Mouse (Mus musculus) lung, postnatal 25 days (tissue): Measurements from ENCODE around the gene Gtf2i.

ENCODE experiments used
- DNase-seq: peaks from one replicate; pipeline ENCODE4 v3.0.0; 2022; ENCODE audit warnings: low spot score

Gtf2i gene

DNA sequence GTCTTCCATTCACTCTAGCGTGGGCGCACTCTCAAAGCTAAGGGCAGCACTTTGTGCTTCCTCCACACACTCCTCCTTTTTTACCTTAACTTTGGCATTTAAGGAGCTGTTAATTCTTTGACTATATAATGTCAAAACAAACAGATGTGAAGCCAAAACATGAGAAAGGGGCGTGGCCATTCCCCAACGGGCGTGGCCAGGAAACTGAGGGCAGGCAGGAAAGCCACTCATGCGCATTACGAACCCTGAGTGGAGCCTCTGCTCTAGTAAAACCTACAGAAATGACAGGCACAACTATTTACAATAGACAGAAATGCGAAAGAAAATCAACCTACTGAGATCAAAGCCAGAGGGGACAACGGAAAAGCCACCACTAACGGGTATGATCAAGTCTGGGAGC, 39.0 kb downstream of the Gtf2i start:
- no peak for DNase-seq

DNA sequence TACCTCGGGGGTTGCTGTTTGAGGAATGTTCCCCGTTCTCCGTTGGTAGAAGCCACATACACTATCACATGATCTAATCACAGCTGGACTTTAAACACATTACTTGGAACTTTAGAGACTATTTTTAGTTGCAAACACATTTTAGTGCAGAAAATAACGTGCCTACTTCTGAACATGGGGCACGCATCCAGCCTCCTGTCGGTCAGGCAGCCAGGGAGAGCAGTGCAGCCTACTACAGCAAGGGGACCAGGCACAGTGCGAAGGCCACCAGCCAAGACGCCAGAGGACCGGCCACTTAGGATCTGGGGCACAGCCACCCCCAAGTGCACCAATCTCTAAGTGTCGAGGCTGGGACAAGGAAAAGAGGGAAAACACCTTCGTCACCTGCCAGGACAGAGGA, 39.5 kb downstream of the Gtf2i start:
- DNase-seq = no peak

DNA sequence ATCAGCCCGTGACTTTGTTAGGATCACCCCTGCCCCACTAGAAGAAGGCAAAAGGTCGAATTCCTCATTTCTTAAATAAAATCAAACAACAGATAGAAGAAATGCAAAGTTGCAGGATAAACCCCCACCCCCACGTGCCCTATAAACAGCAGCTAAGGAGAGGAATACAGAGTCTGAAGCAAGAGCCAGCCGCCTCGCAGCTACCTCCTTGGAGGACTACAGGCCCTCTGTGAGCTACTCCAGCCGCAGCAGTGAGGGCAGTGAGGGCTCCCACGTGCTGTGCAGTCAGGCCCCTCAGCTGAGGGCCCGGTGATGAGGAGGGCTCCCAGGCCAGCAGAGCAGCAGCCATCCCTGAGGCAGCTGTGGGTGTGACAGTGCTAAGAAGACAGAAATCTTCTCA, 40.8 kb downstream of the Gtf2i start:
- DNase-seq = no peak

DNA sequence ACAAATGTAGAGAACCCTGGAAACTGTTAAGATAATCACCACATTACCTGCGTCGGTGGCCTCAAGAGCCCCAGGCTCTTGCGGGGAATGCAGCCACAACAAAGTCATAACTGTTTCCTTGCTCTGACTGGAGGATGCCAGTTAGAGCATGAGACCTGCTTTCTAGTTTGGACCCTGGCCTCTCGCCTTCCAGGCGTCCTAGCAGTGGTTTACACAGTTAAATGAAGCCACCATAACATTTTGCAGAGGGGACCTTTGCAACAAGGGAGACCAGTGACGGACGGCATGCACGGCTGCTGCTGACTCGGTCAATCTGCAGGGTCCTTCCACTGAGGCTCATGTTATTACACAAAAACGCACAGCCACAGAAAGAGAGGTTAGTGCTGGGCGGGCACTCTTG, 41.8 kb downstream of the Gtf2i start:
- no peak for DNase-seq

DNA sequence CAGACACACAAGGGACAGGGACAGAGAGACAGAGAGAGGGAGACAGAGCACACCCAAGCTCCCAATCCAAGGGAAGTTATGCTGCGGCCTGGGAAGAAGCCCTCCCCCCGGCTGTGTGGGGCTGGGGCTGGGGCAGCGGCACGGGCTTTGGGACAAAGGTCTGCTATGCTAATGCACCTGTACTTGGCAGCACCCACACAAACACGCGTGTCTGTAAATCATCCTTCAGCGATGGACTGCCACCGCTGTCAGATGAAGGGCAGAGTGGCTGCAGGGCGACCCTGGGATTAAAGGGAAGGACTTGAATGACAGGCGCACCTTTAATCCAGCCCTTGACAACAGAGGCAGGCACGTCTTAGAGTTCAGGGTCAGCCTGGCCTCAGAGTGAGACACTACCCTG, 43.1 kb downstream of the Gtf2i start:
- no peak for DNase-seq

DNA sequence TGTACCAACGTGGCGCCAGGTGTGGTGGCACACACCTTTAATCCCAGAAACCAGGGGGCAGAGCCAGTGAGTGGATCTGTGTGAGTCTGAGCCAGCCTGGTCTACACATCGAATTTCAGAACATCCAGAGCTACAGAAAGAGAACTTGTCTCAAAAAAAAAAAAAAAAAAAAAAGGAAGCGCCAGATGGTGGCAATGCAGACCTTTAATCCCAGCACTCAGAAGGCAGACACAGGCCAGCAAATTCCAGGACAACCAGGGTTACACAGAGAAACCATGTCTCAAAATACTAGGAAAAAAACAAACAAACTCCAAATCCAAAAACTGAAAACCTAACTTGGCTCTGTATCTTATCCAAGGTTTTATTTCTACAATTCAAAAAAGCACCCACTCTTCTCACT, 44.0 kb downstream of the Gtf2i start:
- DNase-seq = no peak

DNA sequence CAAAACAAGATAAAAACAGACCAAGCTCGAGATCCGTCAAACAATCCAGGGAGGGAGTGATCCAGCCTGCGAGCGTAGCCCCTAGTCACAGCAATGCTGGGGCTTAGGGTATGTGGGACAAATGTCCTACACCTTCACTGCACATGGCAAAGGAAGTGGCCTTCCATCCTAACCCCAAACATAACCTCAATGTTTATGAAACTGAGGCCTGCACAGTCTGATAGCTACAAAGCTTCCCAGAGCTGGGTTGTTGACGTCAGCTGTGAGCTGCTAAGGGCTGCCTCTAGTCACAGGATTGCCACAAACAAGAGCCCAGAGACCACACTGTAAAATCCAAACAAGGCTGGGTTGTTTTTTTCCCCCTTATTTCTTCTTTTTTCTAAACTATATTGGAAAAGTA, 44.8 kb downstream of the Gtf2i start:
- peak; percentile 34 for DNase-seq

DNA sequence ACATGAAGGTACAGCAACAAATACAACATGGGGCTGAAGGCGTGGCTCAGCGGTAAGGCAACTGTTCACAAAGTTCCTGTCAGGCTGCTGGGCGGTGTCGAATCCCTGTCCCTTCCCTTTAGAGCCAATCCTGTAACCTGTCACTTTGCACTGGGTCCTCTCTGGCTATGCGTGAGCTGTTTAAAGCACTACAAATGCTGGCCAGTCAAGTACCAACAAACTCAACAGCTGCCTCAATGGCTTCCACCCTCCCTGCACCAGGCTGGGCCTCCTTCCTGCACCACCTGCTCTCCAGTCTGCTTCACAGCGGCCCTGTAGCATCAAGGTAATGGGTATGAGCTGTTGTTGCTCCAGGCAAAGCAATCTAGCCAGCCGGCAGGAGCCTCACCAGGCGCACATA, 45.8 kb downstream of the Gtf2i start:
- DNase-seq = no peak

DNA sequence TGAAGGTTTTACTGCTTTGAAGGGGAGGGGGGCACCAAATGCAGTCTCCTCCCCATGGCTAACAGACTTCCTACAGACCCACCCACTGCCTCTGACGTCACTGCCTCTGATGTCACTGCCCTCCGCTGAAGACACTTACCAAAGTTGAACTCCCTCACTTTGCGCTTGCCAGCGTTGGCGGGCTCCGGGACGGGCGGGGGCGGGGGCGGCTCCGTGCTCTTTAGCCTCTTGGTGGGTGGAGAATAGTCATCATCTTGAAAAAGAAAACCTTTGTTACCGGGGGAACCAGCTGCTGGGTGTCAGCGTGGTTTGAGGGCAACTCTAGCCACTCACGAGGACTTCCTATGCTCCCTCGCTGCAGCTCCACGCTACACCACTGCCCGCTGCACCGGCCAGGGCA, 48.2 kb downstream of the Gtf2i start:
- DNase-seq = peak; percentile 39

DNA sequence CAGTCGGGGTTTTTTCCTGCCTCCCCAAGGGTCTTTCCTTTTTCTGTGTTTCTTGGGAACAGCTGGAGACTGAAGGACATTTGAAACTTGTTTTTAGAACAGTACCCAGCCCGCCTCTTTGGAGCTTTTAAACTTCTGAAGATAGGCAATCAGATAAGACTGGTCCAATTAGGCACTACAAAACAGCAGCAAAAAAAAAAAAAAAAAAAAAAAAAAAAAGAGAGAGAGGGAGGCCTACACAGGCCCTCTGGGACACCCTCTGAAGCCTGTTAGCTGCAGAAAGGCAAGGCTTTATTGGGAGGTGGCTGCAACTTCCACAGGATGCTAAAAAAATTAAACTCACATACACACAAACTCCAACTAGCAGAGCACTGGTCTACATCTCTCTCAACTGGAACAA, 48.7 kb downstream of the Gtf2i start:
- DNase-seq = no peak

DNA sequence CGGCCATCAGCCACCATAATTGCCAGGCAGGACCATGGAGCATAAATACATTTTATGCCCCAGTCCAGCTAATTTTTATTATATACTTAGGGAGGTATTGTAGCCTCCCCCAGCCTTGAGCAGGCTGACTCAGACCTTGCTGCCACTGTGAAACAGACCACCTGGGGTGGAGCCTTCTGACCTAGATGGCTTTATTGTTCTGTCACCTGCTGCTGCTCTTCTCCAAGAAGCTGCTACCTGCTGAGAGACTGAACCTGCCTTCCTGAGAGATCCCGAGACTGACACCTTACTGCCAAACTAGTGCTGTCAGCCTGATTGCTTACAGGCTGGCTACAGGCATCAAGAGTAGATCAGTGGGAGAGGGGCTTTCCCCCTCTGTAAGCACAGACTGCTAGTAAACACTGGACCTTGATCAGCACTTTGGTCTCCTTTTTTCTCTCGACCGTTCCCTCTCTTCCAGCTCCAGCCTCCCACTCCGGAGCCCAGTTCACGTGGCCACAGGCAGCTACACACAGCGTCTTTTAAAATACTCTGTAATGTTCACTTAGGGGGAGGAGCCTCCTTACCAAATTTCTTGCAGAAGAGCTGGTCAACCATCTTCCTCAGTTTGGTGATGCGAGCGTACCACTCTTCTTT, 54.4 kb downstream of the Gtf2i start:
- DNase-seq = no peak

DNA sequence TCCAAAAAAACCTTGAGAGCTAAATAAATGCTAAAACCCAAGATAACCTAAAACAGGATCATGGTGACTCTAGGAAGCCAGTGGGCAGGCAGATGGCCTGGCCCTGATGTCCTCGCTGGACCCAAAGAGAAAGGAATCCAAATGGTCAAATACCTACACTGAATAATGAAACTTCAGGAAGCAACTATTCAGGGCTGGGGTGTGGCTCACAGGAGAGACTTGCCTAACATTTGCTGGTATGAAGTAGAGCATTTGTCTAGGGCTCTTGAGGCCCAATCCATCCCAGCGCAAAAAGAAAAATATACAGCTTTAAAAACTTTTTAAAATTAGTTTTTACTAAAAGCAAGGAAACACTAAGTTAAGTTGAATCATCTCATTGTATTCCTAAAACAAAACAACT, 55.6 kb downstream of the Gtf2i start:
- DNase-seq = peak; percentile 31

DNA sequence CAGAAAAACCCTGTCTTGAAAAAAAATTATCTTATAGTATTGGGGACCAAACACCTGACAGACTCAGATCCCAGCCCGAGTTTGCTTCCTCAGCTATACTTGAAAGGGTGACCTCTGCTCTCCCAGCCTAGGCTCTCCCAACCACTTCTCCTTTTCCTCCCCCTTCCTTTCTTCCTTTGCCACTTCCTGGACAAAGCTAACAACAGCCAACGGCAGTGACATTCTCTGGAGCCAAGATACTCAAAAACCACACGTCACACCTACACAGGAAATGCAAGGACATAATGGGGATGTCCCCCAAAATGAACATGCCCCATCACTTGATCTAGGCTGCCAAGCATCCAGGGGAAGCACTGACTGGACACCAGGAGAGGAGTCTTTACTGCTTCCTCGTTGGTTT, 56.2 kb downstream of the Gtf2i start:
- DNase-seq = peak; percentile 19

DNA sequence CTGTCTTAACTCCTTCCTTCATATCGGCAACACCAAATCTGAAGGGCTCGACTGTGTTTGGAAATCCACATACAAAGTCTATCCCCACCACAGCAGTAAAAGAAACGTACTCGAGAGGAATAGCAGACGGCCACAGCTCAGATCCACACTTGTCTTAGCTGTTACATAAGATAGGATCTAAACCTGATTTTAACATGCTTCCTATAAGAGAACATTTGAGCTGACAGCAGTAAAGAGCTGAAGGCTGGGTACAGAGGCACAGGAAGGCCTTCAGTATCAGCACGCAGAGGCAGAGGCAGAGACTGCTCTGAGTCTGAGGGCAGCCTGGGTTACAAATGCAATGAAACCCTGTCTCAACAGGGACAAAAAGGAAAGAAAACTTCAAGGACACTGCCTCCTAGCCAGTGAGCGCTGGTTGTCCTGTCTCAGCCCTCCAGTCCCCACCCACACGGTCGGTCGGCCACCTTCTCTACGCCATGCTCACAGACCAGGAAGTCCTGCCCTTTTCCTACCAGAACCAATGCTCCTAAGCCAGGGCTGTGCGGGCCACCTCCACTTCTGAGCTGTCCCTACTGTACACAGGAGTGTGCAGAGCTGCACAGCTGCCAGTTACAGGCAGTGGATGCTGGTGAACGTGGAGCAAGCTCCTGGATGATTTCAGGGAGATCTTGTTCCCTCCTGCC, 57.1 kb downstream of the Gtf2i start:
- DNase-seq = no peak

DNA sequence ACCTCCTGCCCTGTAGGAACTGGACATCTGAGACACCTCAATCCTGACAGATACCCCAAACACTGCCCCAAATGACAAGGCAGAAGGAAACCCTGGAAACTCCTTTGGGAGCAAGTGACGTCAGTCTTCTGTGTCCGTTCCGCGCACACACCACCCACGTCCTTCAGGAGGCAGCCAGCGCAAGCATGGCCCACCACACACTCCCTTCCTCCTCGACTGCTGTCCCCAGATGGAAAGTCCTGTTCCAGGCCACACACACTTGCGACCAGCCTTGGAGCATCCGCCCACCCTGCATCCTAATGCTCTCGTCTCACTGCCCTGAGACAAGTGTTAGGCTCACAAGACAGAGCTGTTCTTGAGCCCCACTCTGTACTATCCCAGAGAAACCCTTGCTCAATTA, 59.3 kb downstream of the Gtf2i start:
- DNase-seq = no peak

DNA sequence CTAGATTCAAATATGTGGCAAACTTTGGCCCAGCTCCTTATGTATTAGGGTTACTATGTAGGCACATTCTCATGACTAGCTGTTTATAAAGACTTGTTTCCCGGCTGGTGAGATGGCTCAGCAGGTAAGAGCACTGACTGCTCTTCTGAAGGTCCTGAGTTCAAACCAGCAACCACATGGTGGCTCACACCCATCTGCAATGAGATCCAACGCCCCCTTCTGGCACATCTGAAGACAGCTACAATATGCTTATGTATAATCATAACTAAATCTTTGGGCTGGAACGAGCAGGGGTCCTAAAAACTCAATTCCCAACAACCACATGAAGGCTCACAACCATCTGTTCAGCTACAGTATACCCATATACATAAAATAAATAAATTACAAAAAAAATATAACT, 60.8 kb downstream of the Gtf2i start:
- DNase-seq = no peak

DNA sequence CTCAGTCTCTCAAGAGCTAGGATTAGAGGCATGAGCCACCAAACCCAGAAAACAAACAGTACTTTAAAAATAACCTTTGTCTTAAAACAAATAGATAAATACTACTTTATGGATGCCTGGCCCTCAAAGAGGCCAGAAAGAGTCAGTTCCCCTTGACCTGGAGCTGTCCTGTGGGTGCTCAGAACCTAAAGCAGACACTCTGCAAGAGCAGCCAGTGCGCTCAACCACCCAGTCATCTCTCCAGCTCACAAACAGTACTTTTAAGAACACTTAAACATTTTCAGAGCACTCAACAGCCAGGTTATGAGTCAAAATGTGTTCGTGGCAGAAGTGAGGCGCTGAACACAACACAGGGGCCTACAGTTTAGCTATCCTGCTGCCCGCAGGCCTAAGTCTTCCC, 63.5 kb downstream of the Gtf2i start:
- DNase-seq = no peak

DNA sequence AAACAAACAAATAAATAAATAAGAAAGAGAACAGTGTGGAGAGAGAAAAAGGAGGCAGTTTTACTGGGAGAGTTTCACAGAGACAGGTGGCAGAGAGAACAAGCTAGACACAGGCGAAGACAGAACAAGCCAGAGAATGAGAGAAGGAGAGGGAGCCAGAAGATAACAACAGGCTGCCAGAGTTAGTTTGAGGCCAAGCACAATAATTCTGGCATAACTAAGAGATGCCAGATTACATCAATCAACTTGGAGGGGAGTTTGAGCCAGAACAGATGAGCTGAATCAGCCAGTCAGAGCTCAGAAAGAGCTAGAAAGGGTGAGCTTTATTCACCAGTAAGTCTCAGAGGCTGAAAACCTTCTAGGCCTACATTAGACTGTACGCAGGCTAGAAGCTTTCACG, 64.0 kb downstream of the Gtf2i start:
- DNase-seq = no peak

DNA sequence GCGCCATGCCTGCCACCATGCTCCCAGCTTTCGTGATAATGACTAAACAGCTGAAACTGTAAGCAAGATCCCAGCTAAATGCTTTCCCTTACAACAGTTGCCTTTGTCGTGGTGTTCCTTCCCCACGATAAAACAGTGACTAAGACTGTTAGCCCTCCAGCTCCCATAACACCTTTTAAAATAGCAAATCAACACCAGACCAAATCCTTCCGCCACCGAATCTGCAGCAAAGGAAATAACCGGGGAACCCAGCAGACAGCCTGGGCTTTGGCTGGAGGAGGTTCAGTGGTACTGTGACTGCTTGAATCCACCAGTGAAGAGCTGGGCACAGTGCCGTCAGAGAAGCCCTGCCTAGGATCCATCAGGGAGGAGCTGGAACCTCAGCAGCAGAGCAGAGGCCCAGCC, 65.3 kb downstream of the Gtf2i start:
- DNase-seq = no peak

DNA sequence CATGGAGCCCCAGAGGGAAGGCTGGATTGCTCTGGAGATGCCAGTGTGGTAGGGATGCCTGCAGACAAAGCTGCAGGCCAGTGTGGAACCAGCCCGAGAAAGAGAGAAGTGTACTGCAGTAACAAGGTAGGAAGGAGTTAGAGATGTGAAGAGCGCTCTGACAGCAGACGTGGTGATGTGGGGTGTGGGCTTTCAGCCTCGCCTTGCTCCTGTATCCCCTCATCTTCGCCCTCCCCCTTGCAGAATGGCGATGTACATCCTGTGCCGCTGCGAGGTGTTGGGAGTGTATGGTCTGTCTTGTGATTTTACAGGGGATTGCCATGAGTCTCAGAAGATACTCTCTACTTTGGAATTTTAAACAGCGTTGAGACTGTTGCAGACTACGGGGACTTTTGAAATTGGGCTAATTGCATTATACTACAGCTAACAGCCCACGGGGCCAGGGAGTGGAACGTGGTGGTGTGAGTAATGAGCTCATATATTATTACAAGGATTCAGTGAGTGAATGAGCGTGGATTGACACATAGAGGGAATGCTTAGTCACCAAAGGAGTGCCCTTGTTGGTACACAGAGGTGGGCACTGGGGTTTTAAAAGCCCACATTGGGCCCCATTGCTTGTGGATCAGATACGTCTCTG, 65.8 kb downstream of the Gtf2i start:
- DNase-seq = no peak

DNA sequence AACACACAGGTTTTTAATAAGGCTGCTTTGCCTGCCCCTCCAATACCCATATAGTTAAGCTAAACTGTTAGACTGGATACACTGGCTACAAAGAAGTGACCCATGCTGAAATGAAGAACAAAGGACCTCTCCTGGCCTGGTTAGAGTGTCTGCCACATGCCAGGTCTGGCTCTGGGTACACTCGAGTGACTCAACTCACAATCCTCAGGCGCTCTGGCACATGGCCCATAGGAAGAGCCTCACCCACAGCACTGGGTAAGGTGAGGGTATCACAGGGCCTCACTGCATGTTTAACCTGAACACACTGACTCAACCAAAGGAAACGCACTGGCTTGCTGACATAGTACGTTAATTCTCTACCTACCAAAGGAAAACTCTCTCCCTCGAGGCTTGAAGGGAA, 68.4 kb downstream of the Gtf2i start:
- peak; percentile 80 for DNase-seq

DNA sequence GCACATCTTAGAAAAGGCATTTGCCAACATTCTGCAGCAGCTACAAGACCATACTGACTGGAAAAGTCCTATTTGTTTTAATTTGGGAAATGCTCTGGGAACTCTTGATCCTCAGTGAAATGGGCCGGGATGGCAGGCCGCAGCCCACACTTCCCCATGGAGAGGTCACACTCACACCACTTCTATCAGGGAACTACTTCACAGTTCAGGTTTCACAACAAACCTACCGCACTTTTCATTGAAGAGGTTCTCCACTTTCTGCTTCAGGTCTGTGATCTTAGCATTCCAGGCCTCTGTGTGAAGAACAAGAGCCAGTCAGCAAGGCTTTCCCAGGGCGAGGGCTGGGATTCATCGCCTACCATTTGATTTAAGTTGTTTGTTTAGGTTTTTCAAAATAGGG, 69.7 kb downstream of the Gtf2i start:
- DNase-seq = peak; percentile 82

DNA sequence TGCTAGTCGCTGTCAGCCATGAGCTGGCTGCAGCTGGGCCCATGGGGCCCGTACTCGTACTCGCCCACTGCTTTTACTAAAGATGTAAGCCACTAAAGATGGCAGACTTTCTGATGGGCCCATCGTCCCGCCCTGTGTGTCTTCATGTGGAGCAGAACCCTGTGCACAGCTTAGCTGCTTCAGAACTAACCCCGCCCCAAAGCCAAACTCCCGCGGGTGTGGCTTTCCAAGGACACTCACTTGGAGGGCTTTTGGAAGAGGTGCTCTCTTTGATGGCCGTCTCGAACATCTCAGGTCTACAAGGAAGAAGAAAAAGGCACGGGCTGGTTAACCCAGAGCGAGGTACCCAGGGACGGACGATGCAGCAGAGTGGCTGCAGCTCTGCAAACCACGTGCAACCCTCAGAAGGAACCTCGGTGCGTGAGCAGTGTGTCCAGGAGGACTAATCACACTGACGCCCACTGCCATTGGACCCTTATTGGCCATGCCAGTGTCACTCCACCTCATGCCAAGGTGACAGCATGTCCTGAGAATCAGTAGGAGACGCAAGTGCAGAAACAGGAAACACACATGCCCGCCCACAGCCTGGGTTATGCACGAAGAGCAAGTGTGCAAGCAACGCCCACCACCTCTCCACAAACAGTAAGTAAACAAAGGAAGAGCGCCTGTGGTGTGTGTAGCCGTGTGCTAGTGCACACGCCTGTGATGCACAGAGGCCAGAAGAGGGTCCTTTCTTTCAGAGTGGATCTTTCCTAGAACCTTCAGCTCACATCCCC, 70.7 kb downstream of the Gtf2i start:
- no peak for DNase-seq
